Mouse (Mus musculus): ENCODE results near the gene Tex21. TPM values are rescaled to one million over a fixed set of nuclear protein-coding genes. Genes with fewer than 3 reads are reported as not detected.

Gene Tex21
- polyA plus RNA-seq, 1 experiment from 2014 or later = not detected

DNA sequence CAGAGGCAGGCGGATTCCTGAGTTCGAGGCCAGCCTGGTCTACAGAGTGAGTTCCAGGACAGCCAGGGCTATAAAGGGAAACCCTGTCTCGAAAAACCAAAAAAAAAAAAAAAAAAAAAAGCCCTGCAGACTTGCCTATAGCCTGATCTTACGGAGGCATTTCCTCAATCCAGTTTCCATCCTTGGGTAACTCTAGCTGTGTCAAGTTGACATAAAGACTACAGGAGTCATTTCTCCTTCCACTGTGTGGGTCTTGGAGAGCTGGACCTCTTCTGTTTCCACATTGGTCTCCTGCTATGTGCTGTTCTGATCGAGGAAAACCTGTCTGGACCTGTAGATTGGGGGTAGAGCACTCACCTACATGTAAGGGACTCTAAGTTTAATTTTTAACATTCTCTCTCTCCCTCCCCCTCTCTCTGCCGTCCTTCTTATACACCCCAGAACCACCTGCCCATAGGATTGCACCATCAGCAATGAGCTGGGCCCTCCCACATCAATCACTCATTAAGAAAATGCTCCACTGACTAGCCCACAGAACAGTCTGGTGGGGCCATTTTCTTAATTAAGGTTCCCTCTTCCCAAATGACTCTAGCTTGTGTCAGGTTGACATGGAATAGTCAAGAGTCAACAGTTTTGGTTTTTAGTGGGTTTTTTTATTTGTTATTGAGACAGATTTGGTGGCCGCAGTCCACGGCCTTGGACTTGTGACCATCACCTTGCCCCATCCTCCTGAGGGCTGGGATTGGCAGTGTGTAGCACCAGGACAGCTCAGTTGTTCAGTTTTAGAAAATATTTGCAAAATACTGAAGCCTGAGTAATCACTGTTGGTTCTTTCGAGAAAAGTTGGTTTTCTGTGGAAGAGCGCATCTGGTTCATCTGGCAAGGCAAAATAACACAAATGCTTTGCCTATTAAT lies 26.3 kb upstream of the Tex21 start:
- Histone ChIP-seq H3K36me3 (peaks cover 23% of the 10 kb centered on the region), H3K27ac (no peak overlapping the region), H3K27me3 (no peaks in the 10 kb centered on the region), H3K4me3 (replicated peaks) (no peak overlapping the region), H3K9me3 (no peaks in the 10 kb centered on the region), H3K4me2 (no peak overlapping the region), H3K4me1 (replicated peaks) (no peaks in the 10 kb centered on the region), H3K9ac (replicated peaks) (no peak overlapping the region)
- ATAC-seq (ENCODE audit: insufficient number of reproducible peaks, insufficient read depth, low FRiP score, low TSS enrichment, low read depth) = no peak
- WGBS = 89% methylated on average over 10 of the region's 10 CpGs

- Histone ChIP-seq H3K27me3 (no peaks in the 10 kb centered on the region), H3K36me3 (peaks cover 26% of the 10 kb centered on the region), H3K9me3 (no peaks in the 10 kb centered on the region), H3K4me3 (replicated peaks) (no peak overlapping the region), H3K27ac (no peak overlapping the region), H3K9ac (replicated peaks) (no peak overlapping the region), H3K4me1 (replicated peaks) (no peaks in the 10 kb centered on the region), H3K4me2 (no peak overlapping the region)
- 91% methylated on average over 6 of the region's 6 CpGs for WGBS
- ATAC-seq (ENCODE audit: insufficient number of reproducible peaks, insufficient read depth, low FRiP score, low TSS enrichment, low read depth) = no peak
Measured at GRCm38 (mm10) chr12:76271516-76271915, 25.0 kb upstream of the Tex21 start.

- Histone ChIP-seq H3K9me3 (no peaks in the 10 kb centered on the region), H3K27ac (no peak overlapping the region), H3K4me2 (no peak overlapping the region), H3K4me3 (replicated peaks) (no peak overlapping the region), H3K36me3 (peaks cover 33% of the 10 kb centered on the region), H3K9ac (replicated peaks) (no peak overlapping the region), H3K27me3 (no peaks in the 10 kb centered on the region), H3K4me1 (replicated peaks) (no peaks in the 10 kb centered on the region)
- 82% methylated on average over 7 of the region's 7 CpGs for WGBS
- no peak for ATAC-seq (ENCODE audit: insufficient number of reproducible peaks, insufficient read depth, low FRiP score, low TSS enrichment, low read depth)
Measured at GRCm38 (mm10) chr12:76269196-76269595, 22.6 kb upstream of the Tex21 start.

- Histone ChIP-seq H3K27me3 (no peaks in the 10 kb centered on the region), H3K36me3 (peaks cover 33% of the 10 kb centered on the region), H3K4me3 (replicated peaks) (no peak overlapping the region), H3K27ac (no peak overlapping the region), H3K9me3 (no peaks in the 10 kb centered on the region), H3K9ac (replicated peaks) (no peak overlapping the region), H3K4me1 (replicated peaks) (no peaks in the 10 kb centered on the region), H3K4me2 (no peak overlapping the region)
- 81% methylated on average over 10 of the region's 10 CpGs for WGBS
- ATAC-seq (ENCODE audit: insufficient number of reproducible peaks, insufficient read depth, low FRiP score, low TSS enrichment, low read depth) = no peak
Measured at GRCm38 (mm10) chr12:76268686-76269085, 22.1 kb upstream of the Tex21 start.

DNA sequence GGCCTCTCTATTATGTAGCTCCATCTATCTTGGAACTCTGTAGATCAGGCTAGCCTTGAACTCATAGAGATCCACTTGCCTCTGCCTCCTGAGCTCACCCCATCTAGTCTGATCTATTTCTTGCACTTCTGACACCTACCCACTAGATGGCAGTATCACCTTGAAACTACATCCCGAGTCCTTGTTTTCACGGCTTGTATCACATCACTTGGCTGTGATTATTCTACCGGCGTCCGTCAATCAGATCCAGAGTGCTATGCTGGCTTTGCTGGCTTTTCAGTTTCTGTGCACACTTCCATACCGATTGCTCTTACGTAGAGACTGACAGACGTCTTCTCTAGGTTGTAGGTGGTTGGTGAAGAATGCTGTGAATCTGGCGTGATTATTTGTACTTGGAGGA lies 20.3 kb upstream of the Tex21 start:
- ATAC-seq (ENCODE audit: insufficient number of reproducible peaks, insufficient read depth, low FRiP score, low TSS enrichment, low read depth) = no peak
- H3K36me3 ChIP-seq = peaks cover 22% of the 10 kb centered on the region
- WGBS = 83% methylated on average over 9 of the region's 9 CpGs

GRCm38 (mm10) chr12:76265001-76265400 lies 18.5 kb upstream of the Tex21 start:
- WGBS = 83% methylated on average over 6 of the region's 6 CpGs
- no peak overlapping the region for H3K27ac ChIP-seq

More for the DNA sequence above, 20.3 kb upstream of the Tex21 start:
- Histone ChIP-seq H3K4me3 (replicated peaks) (no peak overlapping the region), H3K27ac (no peak overlapping the region), H3K4me2 (no peak overlapping the region), H3K9ac (replicated peaks) (no peak overlapping the region), H3K27me3 (no peaks in the 10 kb centered on the region), H3K9me3 (no peaks in the 10 kb centered on the region), H3K4me1 (replicated peaks) (no peaks in the 10 kb centered on the region)

DNA sequence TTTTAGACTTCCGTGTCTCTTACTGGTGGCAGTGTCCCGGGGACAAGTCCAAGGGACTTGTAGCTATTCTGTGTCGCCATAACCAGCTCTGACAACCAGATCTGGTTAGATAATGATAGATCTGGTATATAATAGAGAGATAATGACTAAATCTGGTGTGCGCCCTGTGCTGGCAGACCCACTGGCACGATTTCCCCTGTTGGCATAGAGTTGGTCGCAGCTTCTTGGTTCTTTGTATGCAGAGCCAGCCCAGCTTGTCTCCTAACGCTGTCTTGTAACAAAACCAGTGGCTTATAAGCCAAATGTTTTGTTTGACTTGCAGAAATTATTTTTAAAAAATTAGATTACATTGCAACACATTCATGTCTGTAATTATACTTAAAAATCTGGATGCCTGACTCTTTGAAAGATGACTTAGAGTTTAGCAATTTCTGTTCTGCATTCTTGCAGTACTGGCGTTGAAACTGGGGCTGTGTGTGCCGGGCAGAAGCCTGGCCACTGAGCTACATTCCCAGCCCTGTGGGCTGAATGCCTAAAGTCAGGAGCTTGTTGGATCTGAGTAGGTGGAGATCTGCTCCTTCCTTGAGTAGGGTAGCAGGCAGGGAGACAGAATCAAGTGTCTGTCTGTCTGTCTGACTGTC lies 17.9 kb upstream of the Tex21 start:
- Histone ChIP-seq H3K4me1 (replicated peaks) (no peaks in the 10 kb centered on the region), H3K4me3 (replicated peaks) (no peak overlapping the region), H3K9ac (replicated peaks) (no peak overlapping the region), H3K4me2 (no peak overlapping the region), H3K27me3 (no peaks in the 10 kb centered on the region), H3K9me3 (no peaks in the 10 kb centered on the region), H3K36me3 (peaks cover 11% of the 10 kb centered on the region; the same call in 1 of the 2 replicates), H3K27ac (no peak overlapping the region)
- 89% methylated on average over 9 of the region's 9 CpGs for WGBS
- ATAC-seq (ENCODE audit: insufficient number of reproducible peaks, insufficient read depth, low FRiP score, low TSS enrichment, low read depth) = no peak

More at GRCm38 (mm10) chr12:76265001-76265400, 18.5 kb upstream of the Tex21 start:
- Histone ChIP-seq H3K27me3 (no peaks in the 10 kb centered on the region), H3K36me3 (peaks cover 11% of the 10 kb centered on the region; the same call in 1 of the 2 replicates), H3K9me3 (no peaks in the 10 kb centered on the region), H3K4me1 (replicated peaks) (no peaks in the 10 kb centered on the region), H3K9ac (replicated peaks) (no peak overlapping the region), H3K4me3 (replicated peaks) (no peak overlapping the region), H3K4me2 (no peak overlapping the region)
- no peak for ATAC-seq (ENCODE audit: insufficient number of reproducible peaks, insufficient read depth, low FRiP score, low TSS enrichment, low read depth)

- H3K36me3 ChIP-seq = peaks cover 11% of the 10 kb centered on the region; the same call in 1 of the 2 replicates
- no peak overlapping the region for H3K4me2 ChIP-seq
- no peaks in the 10 kb centered on the region for H3K9me3 ChIP-seq
- no peak overlapping the region for H3K9ac ChIP-seq (replicated peaks)
- no peaks in the 10 kb centered on the region for H3K4me1 ChIP-seq (replicated peaks)
- WGBS = 54% methylated on average over 1 of the region's 1 CpGs
- no peaks in the 10 kb centered on the region for H3K27me3 ChIP-seq
- no peak overlapping the region for H3K27ac ChIP-seq
- ATAC-seq (ENCODE audit: insufficient number of reproducible peaks, insufficient read depth, low FRiP score, low TSS enrichment, low read depth) = no peak
- no peak overlapping the region for H3K4me3 ChIP-seq (replicated peaks)
Measured at GRCm38 (mm10) chr12:76263876-76264275, 17.3 kb upstream of the Tex21 start.

- Histone ChIP-seq H3K9ac (replicated peaks) (no peak overlapping the region), H3K27ac (no peak overlapping the region), H3K4me2 (no peak overlapping the region), H3K27me3 (no peaks in the 10 kb centered on the region), H3K9me3 (no peaks in the 10 kb centered on the region), H3K4me1 (replicated peaks) (no peaks in the 10 kb centered on the region), H3K4me3 (replicated peaks) (no peak overlapping the region), H3K36me3 (peaks cover 11% of the 10 kb centered on the region; the same call in 1 of the 2 replicates)
- ATAC-seq (ENCODE audit: insufficient number of reproducible peaks, insufficient read depth, low FRiP score, low TSS enrichment, low read depth) = no peak
- 93% methylated on average over 4 of the region's 4 CpGs for WGBS
Measured at GRCm38 (mm10) chr12:76262918-76263317, 16.4 kb upstream of the Tex21 start.

DNA sequence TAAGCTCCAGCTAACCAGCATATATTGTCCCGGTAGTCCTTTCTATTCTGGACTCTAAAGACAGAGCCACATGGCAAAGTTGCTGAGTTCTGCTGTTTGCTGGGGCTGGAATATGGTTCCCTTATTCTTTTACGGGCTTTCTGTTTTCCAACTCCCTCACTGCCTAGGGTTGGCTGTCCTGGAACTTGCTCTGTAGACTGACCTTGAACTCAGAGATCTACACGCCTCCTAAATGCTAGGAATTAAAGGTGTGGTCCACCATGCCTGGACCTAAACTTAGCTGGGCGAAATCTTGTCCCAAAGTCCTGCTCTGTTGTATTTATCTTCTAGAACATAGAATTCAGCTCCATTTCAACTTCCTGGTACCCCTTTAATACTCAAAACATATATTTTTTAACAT lies 15.0 kb upstream of the Tex21 start:
- Histone ChIP-seq H3K36me3 (peaks cover 7% of the 10 kb centered on the region; the same call in 1 of the 2 replicates), H3K27ac (no peak overlapping the region), H3K4me3 (replicated peaks) (no peak overlapping the region), H3K9me3 (no peaks in the 10 kb centered on the region), H3K27me3 (no peaks in the 10 kb centered on the region), H3K4me2 (no peak overlapping the region), H3K4me1 (replicated peaks) (no peaks in the 10 kb centered on the region), H3K9ac (replicated peaks) (no peak overlapping the region)
- no peak for ATAC-seq (ENCODE audit: insufficient number of reproducible peaks, insufficient read depth, low FRiP score, low TSS enrichment, low read depth)
- 92% methylated on average over 4 of the region's 4 CpGs for WGBS

GRCm38 (mm10) chr12:76260673-76261072 lies 14.1 kb upstream of the Tex21 start:
- peaks cover 2% of the 10 kb centered on the region; the same call in 1 of the 2 replicates for H3K36me3 ChIP-seq
- 0 out of 2 replicates have a peak, but pooled peaks cover 4% of the 10 kb centered on the region for H3K4me1 ChIP-seq (replicated peaks)
- no peaks in the 10 kb centered on the region for H3K9me3 ChIP-seq
- no peak overlapping the region for H3K4me3 ChIP-seq (replicated peaks)
- no peak for ATAC-seq (ENCODE audit: insufficient number of reproducible peaks, insufficient read depth, low FRiP score, low TSS enrichment, low read depth)
- 88% methylated on average over 3 of the region's 3 CpGs for WGBS
- H3K27ac ChIP-seq = no peak overlapping the region
- no peaks in the 10 kb centered on the region for H3K27me3 ChIP-seq
- no peak overlapping the region for H3K9ac ChIP-seq (replicated peaks)
- no peak overlapping the region for H3K4me2 ChIP-seq
